Mouse (Mus musculus): Measurements from ENCODE around the gene Hddc3.

- no peak for TF ChIP-seq CTCF (IDR thresholded peaks at IDR 0.05; ENCODE audit: low read depth)
- TF ChIP-seq EP300 (optimal IDR thresholded peaks at IDR 0.05): no peak
Observed at GRCm38 (mm10) chr7:80346173-80346572, 3.3 kb downstream of the Hddc3 start.

All from stomach, postnatal 0 days (tissue).